Mouse (Mus musculus) adrenal gland, adult 8-10 months (tissue): ENCODE data around the gene Rassf5. TPM values are rescaled to one million over a fixed set of nuclear protein-coding genes. Genes with fewer than 3 reads are reported as not detected.
"Not testable (repeated sequence)": the region's sequence is repeated elsewhere in the genome, so short reads cannot be mapped to it uniquely, and the experiment has no call there.

Experiments used
- DNase-seq: peaks from one replicate; pipeline ENCODE4 v3.0.0; 2022
- total RNA-seq, 4 experiments: library from RNA; stranded (reverse); gene quantifications; 2 replicates each; pipeline ENCODE4 v1.2.4; 2022

Gene Rassf5
- total RNA-seq, 4 experiments from 2014 or later: 13.1 to 23.8 (median 20.7) TPM

- DNase-seq: peak; percentile 68
These were observed 67.8 kb downstream of the Rassf5 start for GRCm38 (mm10) chr1:131177249-131177648.

- no peak for DNase-seq
These were observed 69.2 kb downstream of the Rassf5 start for GRCm38 (mm10) chr1:131175819-131176218.

- DNase-seq: no peak
These were observed 69.9 kb downstream of the Rassf5 start for GRCm38 (mm10) chr1:131175189-131175588.

GRCm38 (mm10) chr1:131174299-131174861, 70.7 kb downstream of the Rassf5 start:
- no peak for DNase-seq

GRCm38 (mm10) chr1:131173809-131174208, 71.2 kb downstream of the Rassf5 start:
- DNase-seq: no peak

GRCm38 (mm10) chr1:131173001-131173400, 72.1 kb downstream of the Rassf5 start:
- no peak for DNase-seq

- no peak for DNase-seq
These were observed 77.4 kb downstream of the Rassf5 start for GRCm38 (mm10) chr1:131167612-131168011.

GRCm38 (mm10) chr1:131164427-131164826, 80.6 kb downstream of the Rassf5 start:
- no peak for DNase-seq

GRCm38 (mm10) chr1:131161091-131161490, 84.0 kb downstream of the Rassf5 start:
- no peak for DNase-seq

- not testable (repeated sequence) for DNase-seq
These were observed 85.3 kb downstream of the Rassf5 start for GRCm38 (mm10) chr1:131159573-131160327.

- no peak for DNase-seq
These were observed 89.6 kb downstream of the Rassf5 start for GRCm38 (mm10) chr1:131155456-131155855.

- peak; percentile 82 for DNase-seq
These were observed 91.9 kb downstream of the Rassf5 start, which contains the start of gene Eif2d for GRCm38 (mm10) chr1:131153018-131153629. Eif2d (plus strand) TSS chr1:131153181.

GRCm38 (mm10) chr1:131149496-131149895, 95.6 kb downstream of the Rassf5 start:
- DNase-seq: no peak

GRCm38 (mm10) chr1:131146181-131146614, 98.9 kb downstream of the Rassf5 start:
- DNase-seq: no peak

GRCm38 (mm10) chr1:131145222-131145621, 99.8 kb downstream of the Rassf5 start:
- DNase-seq: not testable (repeated sequence)

- DNase-seq: no peak
These were observed 102.6 kb downstream of the Rassf5 start for GRCm38 (mm10) chr1:131142472-131142871.

- no peak for DNase-seq
These were observed 103.6 kb downstream of the Rassf5 start for GRCm38 (mm10) chr1:131141449-131141848.

GRCm38 (mm10) chr1:131139102-131140095, 105.7 kb downstream of the Rassf5 start:
- DNase-seq: no peak

- DNase-seq: peak; percentile 89
These were observed 106.7 kb downstream of the Rassf5 start, which contains the start of gene Dyrk3 for GRCm38 (mm10) chr1:131138191-131139016. Dyrk3 (minus strand) TSS chr1:131138340.

GRCm38 (mm10) chr1:131137717-131138118, 107.3 kb downstream of the Rassf5 start:
- DNase-seq: no peak

GRCm38 (mm10) chr1:131137111-131137510, 107.9 kb downstream of the Rassf5 start:
- DNase-seq: no peak
